Mouse (Mus musculus) embryo, embryonic 10.5 days (tissue): ENCODE measurements around the gene Ubac1.

ENCODE experiments used
- DNase-seq: peaks from one replicate; pipeline ENCODE4 v3.0.0-alpha.2; 2015; ENCODE audit warnings: low spot score

The Ubac1 gene

GRCm38 (mm10) chr2:25975141-25975770, 46.3 kb downstream of the Ubac1 start:
- no peak for DNase-seq

- no peak for DNase-seq
These were observed 51.1 kb downstream of the Ubac1 start for GRCm38 (mm10) chr2:25970426-25970825.

GRCm38 (mm10) chr2:25969319-25969718, 52.2 kb downstream of the Ubac1 start:
- no peak for DNase-seq

- DNase-seq, result no peak
These were observed 72.3 kb downstream of the Ubac1 start for GRCm38 (mm10) chr2:25949291-25949690.
